Mouse (Mus musculus): ENCODE data around the gene Kcng1. TPM values are rescaled to one million over a fixed set of nuclear protein-coding genes. Genes with fewer than 3 reads are reported as not detected.

Gene Kcng1
- polyA plus RNA-seq, 1 experiment from 2014 or later = 6.4 TPM

DNA sequence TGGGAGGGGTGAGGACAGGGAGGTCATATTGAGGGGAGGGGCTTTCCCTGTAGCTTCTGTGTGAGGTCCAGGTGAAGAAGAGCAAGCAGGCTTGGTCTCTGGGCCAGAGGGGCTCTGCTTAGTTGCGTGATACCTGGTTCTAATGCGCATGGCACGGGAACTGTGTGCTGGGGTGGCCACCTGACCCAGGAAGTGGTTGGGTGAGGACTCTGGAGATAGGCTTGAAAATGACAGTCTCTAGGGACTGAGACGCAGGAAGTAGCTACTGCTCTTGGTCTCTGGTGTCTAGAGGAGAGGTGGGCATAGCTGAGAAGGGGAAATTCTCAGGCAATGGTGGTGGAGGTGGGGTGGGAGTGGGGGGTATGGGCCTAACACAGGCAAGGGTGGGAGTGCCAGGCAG, 24.3 kb downstream of the Kcng1 start:
- Histone ChIP-seq H3K4me2 (no peak overlapping the region), H3K9me3 (no peaks in the 10 kb centered on the region), H3K27ac (no peak overlapping the region), H3K4me3 (replicated peaks) (no peak overlapping the region), H3K27me3 (replicated peaks) (0 out of 2 replicates have a peak, but pooled peaks cover under 1% of the 10 kb centered on the region), H3K9ac (no peak overlapping the region), H3K36me3 (no peaks in the 10 kb centered on the region), H3K4me1 (no peaks in the 10 kb centered on the region)
- 76% methylated on average over 4 of the region's 4 CpGs for WGBS
- ATAC-seq (ENCODE audit: insufficient read depth, low FRiP score, low read depth) = no peak

DNA sequence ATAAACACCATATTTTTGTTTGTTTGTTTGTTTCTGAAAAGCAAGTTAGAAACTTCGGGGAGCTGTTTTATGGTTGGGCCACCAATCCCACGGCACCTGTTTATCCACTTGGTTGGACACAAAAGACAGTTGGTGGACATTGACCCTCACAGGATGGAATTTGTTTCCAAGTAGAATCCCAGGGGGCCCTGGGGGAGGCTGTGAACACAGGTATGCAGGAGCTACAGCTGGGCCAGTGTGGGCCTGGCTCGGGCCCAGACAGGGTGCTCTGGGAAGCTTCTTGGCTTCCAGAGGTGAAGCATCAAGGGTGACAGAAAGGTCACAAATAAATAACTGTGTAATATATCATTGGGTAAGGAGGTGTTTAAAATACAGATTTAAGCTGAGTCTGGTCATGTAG, 25.0 kb downstream of the Kcng1 start:
- Histone ChIP-seq H3K4me1 (no peaks in the 10 kb centered on the region), H3K27ac (no peak overlapping the region), H3K4me2 (no peak overlapping the region), H3K9me3 (no peaks in the 10 kb centered on the region), H3K27me3 (replicated peaks) (no peaks in the 10 kb centered on the region), H3K36me3 (no peaks in the 10 kb centered on the region), H3K4me3 (replicated peaks) (no peak overlapping the region), H3K9ac (no peak overlapping the region)
- WGBS = 48% methylated on average over 3 of the region's 3 CpGs
- no peak for ATAC-seq (ENCODE audit: insufficient read depth, low FRiP score, low read depth)

DNA sequence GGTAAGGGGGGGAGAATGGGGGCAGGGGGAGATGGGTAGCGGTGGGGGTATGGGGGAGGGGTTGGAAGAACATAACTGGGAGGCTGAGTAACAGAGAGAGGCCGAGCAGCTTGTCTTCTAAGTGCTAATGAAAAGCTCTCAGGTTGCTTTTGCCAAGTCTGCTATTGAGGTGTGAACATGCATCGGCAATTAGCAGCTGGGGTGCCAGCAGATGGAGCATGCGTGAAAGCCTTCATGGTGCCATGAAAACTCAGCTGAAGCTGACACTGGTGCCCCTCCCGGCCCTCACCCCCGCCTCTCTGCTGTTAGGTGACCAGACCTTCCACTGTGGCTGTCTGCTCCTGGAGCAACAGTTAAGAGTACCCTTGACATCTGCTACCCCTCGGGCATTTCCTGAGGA, 27.7 kb downstream of the Kcng1 start:
- no peak for ATAC-seq (ENCODE audit: insufficient read depth, low FRiP score, low read depth)
- no peaks in the 10 kb centered on the region for H3K27me3 ChIP-seq (replicated peaks)

DNA sequence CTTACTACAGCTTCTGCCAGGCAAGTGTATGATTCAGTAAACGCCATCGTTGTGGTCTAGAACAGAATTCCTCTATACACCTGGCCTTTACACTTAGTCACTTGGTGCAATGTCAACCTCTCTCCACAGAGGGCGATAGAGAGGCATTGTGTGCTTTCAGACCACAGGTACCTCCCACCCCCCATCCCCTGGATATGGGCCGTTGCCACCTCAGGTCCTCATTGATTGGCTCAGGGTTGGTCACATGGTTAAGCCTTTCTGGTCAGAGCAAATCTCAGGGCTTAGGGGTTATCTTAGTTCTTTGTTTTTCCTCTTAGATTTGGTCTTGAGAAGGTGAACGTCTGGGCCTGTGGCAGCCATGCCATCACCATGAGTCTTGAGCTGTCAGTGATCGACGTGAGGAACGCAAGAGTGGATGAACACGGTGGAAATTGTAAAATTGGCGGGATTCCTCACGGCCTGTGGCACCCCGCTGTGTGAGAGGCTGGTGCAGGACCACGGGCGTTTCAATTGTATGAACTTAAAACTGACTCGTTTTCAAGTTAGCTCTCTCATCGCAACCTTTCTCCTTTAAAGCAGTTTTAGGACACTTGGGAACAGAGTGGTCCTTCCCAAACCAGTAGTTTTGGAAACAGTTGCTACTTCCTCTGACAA, 28.8 kb downstream of the Kcng1 start:
- Histone ChIP-seq H3K27ac (no peak overlapping the region), H3K4me3 (replicated peaks) (no peak overlapping the region), H3K9me3 (no peaks in the 10 kb centered on the region), H3K4me2 (no peak overlapping the region), H3K4me1 (no peaks in the 10 kb centered on the region), H3K9ac (no peak overlapping the region), H3K27me3 (replicated peaks) (no peaks in the 10 kb centered on the region), H3K36me3 (no peaks in the 10 kb centered on the region)
- no peak for ATAC-seq (ENCODE audit: insufficient read depth, low FRiP score, low read depth)
- 14% methylated on average over 16 of the region's 16 CpGs for WGBS

More for the DNA sequence above, 27.7 kb downstream of the Kcng1 start:
- WGBS = 32% methylated on average over 7 of the region's 7 CpGs
- Histone ChIP-seq H3K4me3 (replicated peaks) (no peak overlapping the region), H3K9me3 (no peaks in the 10 kb centered on the region), H3K27ac (no peak overlapping the region), H3K36me3 (no peaks in the 10 kb centered on the region), H3K4me1 (no peaks in the 10 kb centered on the region), H3K9ac (no peak overlapping the region), H3K4me2 (no peak overlapping the region)

DNA sequence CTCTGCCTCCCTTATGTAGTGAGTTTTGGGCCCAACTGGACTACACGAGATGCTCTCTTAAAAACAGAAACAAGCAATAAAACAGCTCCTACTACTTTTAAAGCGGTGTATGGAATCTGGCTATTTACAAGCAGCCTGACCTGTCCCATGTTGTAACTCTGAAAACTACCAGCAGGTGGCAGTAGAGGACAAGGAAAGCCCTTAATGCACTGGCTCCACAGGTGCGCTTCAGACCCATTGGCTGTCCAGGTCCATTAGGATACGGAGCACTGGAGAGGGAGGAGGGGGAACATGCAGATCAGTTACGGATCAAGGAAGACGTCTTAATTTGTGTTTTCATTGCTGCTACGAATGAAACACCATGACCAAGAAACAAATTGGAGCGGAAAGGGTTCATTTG, 31.3 kb downstream of the Kcng1 start:
- no peaks in the 10 kb centered on the region for H3K4me1 ChIP-seq
- 17% methylated on average over 8 of the region's 8 CpGs for WGBS
- no peak overlapping the region for H3K4me2 ChIP-seq
- H3K9me3 ChIP-seq = no peaks in the 10 kb centered on the region
- no peak overlapping the region for H3K4me3 ChIP-seq (replicated peaks)
- no peak for ATAC-seq (ENCODE audit: insufficient read depth, low FRiP score, low read depth)
- no peaks in the 10 kb centered on the region for H3K36me3 ChIP-seq
- H3K27ac ChIP-seq = no peak overlapping the region
- H3K9ac ChIP-seq = no peak overlapping the region
- no peaks in the 10 kb centered on the region for H3K27me3 ChIP-seq (replicated peaks)

DNA sequence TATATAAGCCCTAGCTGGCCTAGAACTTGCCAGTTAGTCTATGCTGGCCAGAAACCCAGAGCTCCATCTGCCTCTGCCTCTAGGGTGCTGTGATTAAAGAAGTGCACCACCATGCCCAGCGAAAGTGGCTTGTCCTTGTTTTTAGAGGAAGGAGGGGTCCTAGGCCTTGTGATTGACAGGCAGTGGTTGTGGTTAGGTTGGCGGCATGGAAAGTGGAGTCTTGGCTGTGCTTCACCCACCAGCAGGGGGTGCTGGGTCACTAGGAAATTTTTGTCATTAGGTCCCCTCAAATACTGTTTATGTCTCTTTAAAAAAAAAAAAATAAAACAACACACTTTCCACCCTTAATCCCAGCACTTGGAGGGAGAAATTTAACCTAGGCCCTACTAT, 32.7 kb downstream of the Kcng1 start:
- Histone ChIP-seq H3K9me3 (no peaks in the 10 kb centered on the region), H3K36me3 (no peaks in the 10 kb centered on the region), H3K27me3 (replicated peaks) (no peaks in the 10 kb centered on the region), H3K4me3 (replicated peaks) (no peak overlapping the region), H3K9ac (no peak overlapping the region), H3K27ac (no peak overlapping the region), H3K4me2 (no peak overlapping the region), H3K4me1 (no peaks in the 10 kb centered on the region)
- no peak for ATAC-seq (ENCODE audit: insufficient read depth, low FRiP score, low read depth)
- 25% methylated on average over 2 of the region's 2 CpGs for WGBS

DNA sequence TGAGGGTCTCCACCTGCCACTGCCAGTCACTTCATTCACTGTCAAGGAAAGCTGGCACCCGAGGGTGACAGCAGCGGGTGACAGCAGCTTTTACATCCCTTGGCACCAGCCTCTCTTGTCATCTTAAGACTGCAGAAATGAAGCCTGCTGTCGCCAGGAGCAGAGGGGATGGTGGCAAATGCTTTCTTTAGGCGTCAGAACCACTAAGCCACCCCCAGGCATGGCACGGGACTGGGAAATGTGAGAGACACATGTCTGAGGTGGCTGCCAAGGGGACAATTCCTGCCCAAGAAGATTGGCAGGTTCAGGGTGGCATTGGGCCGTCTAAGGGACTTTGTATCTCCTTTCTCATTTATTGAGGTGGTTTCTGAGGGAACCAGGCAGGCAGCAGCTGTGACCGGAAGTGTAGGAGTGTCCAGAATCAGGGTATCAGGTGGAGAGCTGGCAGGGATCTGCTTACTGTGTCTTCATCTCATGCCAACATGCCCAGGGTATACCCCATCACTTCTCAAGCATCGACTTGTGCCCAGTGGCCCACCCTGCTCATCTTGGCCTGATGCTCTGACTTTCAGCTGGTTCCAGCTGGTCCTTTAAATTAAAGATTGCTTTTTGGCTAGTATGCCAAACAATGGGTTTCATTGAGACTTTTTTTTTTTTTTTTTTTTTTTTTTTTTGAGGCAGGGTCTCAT, 33.2 kb downstream of the Kcng1 start:
- Histone ChIP-seq H3K4me1 (no peaks in the 10 kb centered on the region), H3K27ac (no peak overlapping the region)
- ATAC-seq (ENCODE audit: insufficient read depth, low FRiP score, low read depth) = no peak

DNA sequence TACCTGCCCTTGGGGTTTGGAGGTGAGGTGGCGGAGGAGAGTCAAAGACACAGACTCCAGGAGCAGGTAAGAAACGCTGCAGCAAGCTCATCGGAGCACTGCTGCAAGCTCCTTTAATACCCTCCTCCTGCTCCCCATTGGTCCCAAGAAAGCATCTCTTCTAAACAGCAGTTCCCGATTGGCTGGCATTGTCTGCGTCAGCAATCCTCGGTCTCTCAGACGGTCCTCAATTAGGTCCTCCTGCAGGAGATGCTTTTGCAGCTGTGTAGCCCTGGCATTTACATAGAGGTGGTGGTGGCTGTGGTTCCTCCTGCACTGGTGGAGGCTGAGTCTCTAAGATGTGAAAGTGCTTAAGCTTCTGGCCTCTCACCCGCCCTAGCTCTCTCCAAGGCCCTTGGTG, 36.0 kb downstream of the Kcng1 start:
- H3K9ac ChIP-seq = no peak overlapping the region
- H3K4me3 ChIP-seq (replicated peaks) = no peak overlapping the region
- H3K9me3 ChIP-seq = no peaks in the 10 kb centered on the region
- H3K36me3 ChIP-seq = no peaks in the 10 kb centered on the region
- 36% methylated on average over 8 of the region's 8 CpGs for WGBS
- no peak overlapping the region for H3K4me2 ChIP-seq
- no peaks in the 10 kb centered on the region for H3K27me3 ChIP-seq (replicated peaks)
- no peaks in the 10 kb centered on the region for H3K4me1 ChIP-seq
- ATAC-seq (ENCODE audit: insufficient read depth, low FRiP score, low read depth) = no peak
- H3K27ac ChIP-seq = no peak overlapping the region

More for the DNA sequence above, 33.2 kb downstream of the Kcng1 start:
- no peaks in the 10 kb centered on the region for H3K36me3 ChIP-seq
- H3K9ac ChIP-seq = no peak overlapping the region
- H3K27me3 ChIP-seq (replicated peaks) = no peaks in the 10 kb centered on the region
- H3K4me3 ChIP-seq (replicated peaks) = no peak overlapping the region
- H3K9me3 ChIP-seq = no peaks in the 10 kb centered on the region
- 79% methylated on average over 8 of the region's 8 CpGs for WGBS
- no peak overlapping the region for H3K4me2 ChIP-seq

DNA sequence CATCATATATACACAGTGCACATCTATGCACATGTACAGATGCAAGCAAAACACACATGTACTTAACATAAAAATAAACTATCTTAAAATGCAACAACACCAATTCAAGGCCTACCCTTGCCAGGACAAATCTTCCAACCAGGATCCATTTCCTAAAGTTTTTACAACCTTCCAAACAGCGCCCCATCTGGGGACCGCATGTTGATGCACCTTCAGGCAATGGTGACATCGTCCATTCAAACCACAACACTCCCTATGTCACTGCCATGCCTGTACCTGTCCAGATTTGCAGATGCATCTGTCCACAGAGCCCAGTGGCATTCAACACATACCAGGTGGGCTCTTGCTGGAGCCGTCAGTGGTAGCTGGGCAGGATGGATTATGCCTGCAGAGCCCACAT, 38.3 kb downstream of the Kcng1 start:
- Histone ChIP-seq H3K4me2 (no peak overlapping the region), H3K4me1 (no peaks in the 10 kb centered on the region), H3K9me3 (no peaks in the 10 kb centered on the region), H3K9ac (no peak overlapping the region), H3K27me3 (replicated peaks) (no peaks in the 10 kb centered on the region), H3K36me3 (no peaks in the 10 kb centered on the region), H3K27ac (no peak overlapping the region), H3K4me3 (replicated peaks) (no peak overlapping the region)
- WGBS = 80% methylated on average over 4 of the region's 4 CpGs
- ATAC-seq (ENCODE audit: insufficient read depth, low FRiP score, low read depth) = no peak

DNA sequence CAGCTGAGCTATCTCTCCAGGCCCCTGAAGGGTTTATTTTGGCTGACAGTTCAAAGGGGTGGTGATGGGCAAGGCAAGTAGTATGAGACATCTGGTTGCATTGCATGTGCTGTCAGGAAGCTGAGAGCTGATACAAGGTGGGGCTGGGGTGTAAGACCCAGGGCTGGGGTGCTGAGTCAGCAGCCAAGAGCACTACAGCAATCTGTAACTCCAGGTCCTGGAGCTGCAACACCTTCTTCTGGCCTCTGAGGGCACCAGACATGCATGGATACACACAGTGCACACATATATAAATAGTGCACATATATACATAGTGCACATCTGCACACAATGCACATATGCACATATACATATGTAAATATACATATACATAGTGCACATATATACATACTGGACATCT, 38.7 kb downstream of the Kcng1 start:
- H3K27ac ChIP-seq = no peak overlapping the region
- no peaks in the 10 kb centered on the region for H3K27me3 ChIP-seq (replicated peaks)
- no peaks in the 10 kb centered on the region for H3K9me3 ChIP-seq
- H3K9ac ChIP-seq = no peak overlapping the region
- no peak for ATAC-seq (ENCODE audit: insufficient read depth, low FRiP score, low read depth)
- H3K4me2 ChIP-seq = no peak overlapping the region
- H3K36me3 ChIP-seq = no peaks in the 10 kb centered on the region
- H3K4me1 ChIP-seq = no peaks in the 10 kb centered on the region
- no peak overlapping the region for H3K4me3 ChIP-seq (replicated peaks)

DNA sequence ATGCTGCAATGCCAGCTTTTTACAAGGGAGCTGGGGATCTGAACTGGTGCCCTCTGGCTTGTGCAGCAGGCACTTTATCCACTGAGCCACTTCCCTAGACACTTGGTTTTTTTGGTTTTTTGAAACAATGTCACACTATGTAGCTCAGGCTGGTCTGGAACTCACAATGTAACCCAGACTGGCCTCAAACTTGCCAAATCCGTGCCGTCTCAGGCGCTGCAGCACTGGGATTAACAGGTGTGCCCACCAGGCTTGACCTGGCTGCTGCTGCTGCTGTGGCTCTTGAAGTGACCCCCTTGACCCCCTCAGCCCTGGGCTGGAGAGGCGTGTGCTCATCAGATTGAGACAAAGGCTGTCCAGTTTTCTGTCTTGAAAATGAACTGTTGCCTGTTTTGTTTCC, 43.2 kb downstream of the Kcng1 start:
- no peaks in the 10 kb centered on the region for H3K27me3 ChIP-seq (replicated peaks)
- WGBS = 87% methylated on average over 4 of the region's 4 CpGs
- H3K9ac ChIP-seq = no peak overlapping the region
- 0 out of 2 replicates have a peak, but pooled peaks cover 7% of the 10 kb centered on the region for H3K36me3 ChIP-seq
- no peak overlapping the region for H3K4me2 ChIP-seq
- no peak overlapping the region for H3K4me3 ChIP-seq (replicated peaks)
- H3K27ac ChIP-seq = no peak overlapping the region
- no peaks in the 10 kb centered on the region for H3K9me3 ChIP-seq
- ATAC-seq (ENCODE audit: insufficient read depth, low FRiP score, low read depth) = no peak
- H3K4me1 ChIP-seq = no peaks in the 10 kb centered on the region

DNA sequence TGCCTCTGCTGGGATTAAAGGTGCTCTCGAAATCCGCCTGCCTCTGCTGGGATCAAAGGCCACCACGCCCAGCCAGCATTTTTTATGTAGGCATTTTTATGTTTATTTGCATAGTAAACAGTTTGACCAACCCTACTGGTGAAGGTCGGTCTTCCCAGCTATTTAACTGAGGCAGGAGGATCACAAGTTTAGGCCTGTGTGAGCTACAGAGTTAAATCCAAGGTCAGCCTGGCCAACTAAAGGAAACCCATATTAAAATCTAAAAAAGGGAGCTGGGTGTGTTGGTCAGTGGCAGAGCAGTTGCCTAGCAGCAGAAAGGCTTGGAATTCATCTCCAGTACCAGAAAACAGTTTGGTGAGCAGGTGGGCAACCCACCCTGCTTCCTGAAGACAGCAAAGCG, 48.2 kb downstream of the Kcng1 start:
- ATAC-seq (ENCODE audit: insufficient read depth, low FRiP score, low read depth) = no peak
- WGBS = 88% methylated on average over 5 of the region's 5 CpGs
- H3K36me3 ChIP-seq = 0 out of 2 replicates have a peak, but pooled peaks cover 8% of the 10 kb centered on the region
- H3K4me2 ChIP-seq = no peak overlapping the region
- H3K9ac ChIP-seq = no peak overlapping the region
- H3K27ac ChIP-seq = no peak overlapping the region
- H3K27me3 ChIP-seq (replicated peaks) = no peaks in the 10 kb centered on the region
- peaks cover 23% of the 10 kb centered on the region for H3K4me1 ChIP-seq
- H3K4me3 ChIP-seq (replicated peaks) = no peak overlapping the region
- no peaks in the 10 kb centered on the region for H3K9me3 ChIP-seq
